Mouse (Mus musculus) gastrocnemius, postnatal 36 days (tissue): Measurements from ENCODE around the gene Tex29. TPM values are rescaled to one million over a fixed set of nuclear protein-coding genes. Genes with fewer than 3 reads are reported as not detected.

Experiments
- DNase-seq, 2 experiments: peaks; one replicate each; pipeline ENCODE4 v3.0.0; 2022
- intact Hi-C: fragments of 180-260 bp; cut with DNase I; formaldehyde crosslinking; loops from one replicate; pipeline ENCODE4 v1.15.1; 2025
- long read RNA-seq, 2 experiments: library from polyadenylated mRNA; stranded (forward); transcript quantifications; one replicate each; pipeline ENCODE4 v2.0.0; 2021
- total RNA-seq, 2 experiments: library from RNA; stranded (reverse); gene quantifications; 2 replicates each; pipeline ENCODE4 v1.2.3; 2021

Gene Tex29
- total RNA-seq, result not detected
- long read RNA-seq, experiment 1, result 0 reads
- long read RNA-seq, experiment 2, result 0 reads

DNA sequence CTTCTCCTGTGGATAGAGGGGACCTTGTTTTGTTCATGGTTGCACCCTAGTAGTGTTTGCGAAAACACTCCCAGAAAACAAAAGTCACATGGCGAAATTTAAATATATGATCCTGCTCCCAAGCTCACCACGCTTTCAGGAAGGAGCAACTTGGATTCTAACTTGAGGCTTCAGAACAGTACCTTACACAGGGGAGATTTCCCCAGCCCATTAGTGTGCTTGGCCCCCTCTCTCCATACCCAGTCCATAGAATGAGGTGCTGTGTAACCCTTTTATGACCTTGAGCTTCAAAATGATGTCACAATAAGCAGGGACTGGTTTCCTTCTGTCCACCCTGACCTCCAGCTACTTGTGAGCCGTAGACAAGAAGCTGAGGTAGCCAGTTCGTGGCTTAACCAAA lies at the start of gene Tex29:
Gene Tex29 (plus strand): TSS at position 301 of the 400 bp plus-strand sequence.
- intact Hi-C loops, result no loop called here

DNA sequence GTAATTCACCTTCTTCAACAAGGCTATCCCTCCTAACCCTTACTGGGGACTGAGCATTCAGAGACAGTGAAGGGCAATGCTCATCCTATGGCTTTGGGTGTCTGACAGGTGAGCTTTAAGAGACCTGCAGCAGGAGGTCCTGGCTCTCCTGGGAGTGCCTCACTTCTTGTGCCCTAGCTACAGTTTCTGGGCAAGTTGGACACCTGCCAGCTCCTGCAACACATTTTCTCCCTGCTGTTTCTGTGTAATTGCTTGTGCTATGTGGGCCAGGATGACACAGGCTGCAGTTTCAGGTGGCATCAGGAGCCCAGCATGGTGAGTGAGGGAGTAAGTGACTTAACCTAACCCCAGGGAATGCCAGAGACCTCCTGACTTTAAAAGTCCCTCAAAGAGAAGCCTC lies 45.3 kb upstream of the Tex29 start:
- DNase-seq, result no peak
- intact Hi-C loops, result loop anchor here (5.0 kb wide), 1 partner anchor 38 kb away; no protein-coding TSS in a partner anchor

More for the DNA sequence above, at the start of gene Tex29:
- DNase-seq, result no peak

DNA sequence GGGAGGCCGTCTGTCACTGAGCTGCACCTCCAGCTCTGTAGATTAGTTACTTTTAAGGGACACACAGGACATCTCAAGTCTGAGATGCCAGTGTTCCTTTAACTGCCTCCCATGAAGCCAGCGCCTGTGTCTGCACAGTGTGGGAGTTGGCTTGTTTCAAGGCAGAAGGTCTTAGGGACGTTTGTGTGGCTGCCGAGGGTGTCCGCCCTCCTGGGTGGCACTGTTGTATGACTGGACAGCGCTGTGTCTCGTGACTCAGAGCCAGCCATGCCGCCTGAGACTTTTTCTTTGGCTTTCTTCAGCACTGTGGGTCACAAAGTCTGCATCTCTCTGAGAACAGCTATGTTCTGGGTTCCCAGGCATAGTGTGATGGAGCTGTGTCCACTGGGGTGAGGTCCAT lies 43.1 kb upstream of the Tex29 start:
- no peak for DNase-seq
- intact Hi-C loops, result no loop called here

DNA sequence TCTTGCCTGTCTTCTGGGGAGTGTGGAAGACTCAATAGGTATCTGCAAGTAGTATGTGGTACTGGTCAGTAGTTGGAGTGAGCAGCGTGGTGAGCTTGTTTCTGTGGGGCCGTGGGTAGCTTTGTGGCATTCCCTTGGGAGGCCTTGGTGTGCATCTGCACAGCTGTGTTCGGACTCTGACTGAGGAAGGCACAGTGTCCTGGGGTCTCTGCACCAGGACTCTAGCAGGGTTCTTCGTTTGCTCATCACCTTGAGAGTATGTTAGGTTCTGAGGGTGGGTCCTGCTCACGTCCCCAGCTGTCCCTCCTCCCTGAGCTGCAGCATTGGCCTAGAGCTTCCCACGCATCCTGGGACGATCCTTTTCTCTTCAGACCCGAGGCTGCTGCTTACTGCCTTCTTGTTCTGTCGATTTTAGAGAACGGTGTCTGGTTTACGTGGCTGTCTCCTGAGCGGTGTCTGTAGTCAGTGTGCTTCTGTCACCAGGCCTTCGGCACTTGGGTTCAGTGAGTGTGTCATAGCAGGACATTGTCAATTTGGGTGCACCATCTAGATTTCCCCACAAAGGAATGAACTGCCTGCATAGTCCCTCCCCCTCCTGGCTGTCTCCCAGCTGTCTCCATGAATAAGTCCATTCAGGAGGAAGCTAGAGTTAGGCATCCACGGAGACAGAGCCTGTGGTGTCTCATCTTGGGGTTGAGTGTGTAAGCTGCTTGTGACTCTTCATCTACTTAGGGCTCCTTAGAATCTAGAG lies 42.4 kb upstream of the Tex29 start:
- no peak for DNase-seq
- intact Hi-C loops, result no loop called here

DNA sequence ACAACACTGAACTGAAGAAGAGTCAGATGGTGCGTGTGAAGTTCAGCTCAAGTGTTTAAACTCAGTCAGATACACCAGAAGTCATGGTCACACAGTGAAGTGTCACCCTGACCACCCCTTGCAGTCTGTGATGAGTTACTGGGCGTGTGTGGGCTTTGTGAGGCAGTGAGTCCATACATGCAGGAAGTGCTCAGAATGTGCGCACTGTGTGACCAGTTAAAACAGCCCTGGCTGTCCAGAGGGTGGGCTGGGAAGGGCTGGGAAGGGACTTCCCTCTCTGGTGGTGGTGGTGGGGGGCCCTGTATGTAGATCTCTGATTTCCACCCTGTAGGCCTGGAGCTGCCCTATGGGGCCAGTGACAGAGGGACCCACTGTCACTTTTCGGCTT lies 41.8 kb upstream of the Tex29 start:
- intact Hi-C loops, result no loop called here
- no peak for DNase-seq

DNA sequence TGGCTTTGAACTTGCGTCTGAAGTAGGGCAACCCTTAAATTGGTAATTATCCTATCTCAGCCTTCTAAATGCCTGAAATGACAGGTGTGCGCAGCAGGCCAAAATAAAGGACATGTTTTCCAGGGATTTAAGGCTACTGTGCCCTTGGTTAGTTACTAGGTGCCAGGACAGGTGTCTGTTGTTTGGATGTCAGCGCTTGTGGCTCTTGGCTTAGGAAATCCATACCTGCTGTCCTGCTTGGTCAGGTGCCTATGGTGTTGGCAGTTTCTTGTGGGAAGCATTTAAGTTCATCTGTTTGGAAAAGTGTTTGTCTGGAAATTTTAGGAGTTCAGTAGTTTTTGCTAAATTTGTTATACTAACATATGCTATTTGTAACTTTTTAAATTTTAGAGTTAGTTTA lies 41.2 kb upstream of the Tex29 start:
- DNase-seq, result no peak
- intact Hi-C loops, result no loop called here

DNA sequence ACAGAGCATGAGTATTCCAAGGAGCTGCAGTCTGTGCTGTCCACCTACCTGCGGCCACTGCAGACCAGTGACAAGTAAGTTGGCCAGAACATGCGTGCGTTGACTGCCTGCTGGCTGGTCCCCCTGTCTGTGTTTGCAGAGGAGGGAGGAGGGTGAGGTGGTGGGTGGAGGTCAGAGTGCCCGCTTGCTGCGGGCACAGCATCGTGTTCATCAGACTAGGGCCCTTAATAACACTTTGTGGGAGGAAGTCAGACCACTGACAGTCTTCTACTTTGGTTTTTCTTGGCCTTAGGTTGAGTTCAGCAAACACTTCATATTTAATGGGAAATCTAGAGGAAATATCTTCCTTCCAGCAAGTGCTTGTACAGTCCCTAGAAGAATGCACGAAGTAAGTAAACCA lies 39.8 kb upstream of the Tex29 start:
- intact Hi-C loops, result no loop called here

DNA sequence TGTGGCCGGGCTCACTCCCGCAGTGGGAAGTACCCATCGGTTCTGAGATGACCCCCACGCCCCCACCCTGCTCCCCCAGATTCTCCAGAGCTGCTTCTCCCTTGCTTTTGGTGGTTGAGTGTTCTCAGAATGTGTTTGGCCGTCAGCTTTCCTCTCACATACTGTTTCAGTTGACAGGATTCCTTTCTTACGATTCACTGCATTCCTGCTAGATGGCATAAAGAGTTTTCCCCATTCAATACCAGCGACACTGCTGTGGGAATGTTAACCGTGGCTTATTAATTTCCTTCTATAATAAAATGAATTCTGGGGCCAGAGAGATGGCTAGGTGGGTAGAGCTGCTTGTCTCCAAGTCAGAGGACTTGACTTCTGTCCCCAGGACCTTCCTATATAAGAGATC lies 38.7 kb upstream of the Tex29 start:
- intact Hi-C loops, result no loop called here
- DNase-seq, result no peak

More for the DNA sequence above, 39.8 kb upstream of the Tex29 start:
- DNase-seq, result no peak

DNA sequence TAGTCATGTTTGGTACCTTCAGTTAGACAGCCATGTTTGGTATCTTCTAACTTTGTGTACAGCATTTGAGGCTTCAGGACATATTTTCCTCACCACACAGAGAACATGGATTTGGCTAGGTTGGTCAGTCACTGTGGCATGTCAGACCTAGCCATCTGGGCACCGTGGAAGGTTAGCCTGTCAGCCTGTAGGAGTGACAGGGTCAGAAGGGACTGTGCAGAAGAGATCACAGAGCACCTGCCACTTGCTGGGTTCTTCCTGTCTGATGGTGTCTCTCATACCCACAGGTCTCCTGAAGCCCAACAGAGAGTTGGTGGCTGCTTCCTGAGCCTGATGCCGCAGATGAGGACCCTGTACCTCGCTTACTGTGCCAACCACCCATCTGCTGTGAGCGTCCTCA lies 35.4 kb upstream of the Tex29 start:
- DNase-seq, result no peak
- intact Hi-C loops, result no loop called here

DNA sequence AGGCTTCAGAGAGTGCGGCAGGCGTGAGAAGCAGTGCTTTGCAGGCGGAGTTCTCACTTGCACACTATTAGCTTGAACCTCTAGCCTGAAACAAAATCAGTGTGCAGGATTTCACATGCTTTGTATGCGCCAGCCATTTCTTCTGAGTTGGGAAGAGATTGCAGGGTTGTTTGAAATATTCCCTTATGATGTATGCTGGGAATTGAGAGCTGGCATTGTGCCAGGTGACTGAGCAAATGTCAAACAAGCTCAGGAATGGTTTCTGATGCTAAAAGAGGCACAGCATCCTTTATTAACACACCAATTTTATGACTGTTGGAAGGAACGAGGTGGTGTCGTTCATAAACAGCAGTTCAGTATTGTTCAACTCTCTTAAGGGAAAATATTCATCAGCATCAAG lies 34.0 kb upstream of the Tex29 start:
- DNase-seq, result no peak
- intact Hi-C loops, result no loop called here

DNA sequence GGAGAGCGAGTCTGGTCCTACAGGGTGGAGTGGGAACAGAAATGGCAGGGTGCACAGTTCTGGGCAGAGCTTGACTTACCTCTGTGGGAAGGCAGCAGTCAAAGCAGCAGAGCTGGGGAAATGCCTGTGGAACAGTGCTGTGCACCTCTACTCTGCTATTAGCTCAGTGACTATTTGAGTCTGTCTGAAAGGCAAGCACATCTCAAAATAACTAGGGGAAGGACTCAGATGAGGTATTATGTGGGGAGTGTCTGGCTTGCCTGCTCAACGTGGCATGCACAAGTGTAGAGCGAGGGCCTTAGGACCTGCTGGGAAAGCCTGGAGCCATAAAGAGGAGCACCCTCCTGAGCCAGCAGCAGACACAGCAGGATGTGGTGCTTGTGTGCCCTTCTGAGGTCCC lies 32.9 kb upstream of the Tex29 start:
- no peak for DNase-seq
- intact Hi-C loops, result no loop called here

DNA sequence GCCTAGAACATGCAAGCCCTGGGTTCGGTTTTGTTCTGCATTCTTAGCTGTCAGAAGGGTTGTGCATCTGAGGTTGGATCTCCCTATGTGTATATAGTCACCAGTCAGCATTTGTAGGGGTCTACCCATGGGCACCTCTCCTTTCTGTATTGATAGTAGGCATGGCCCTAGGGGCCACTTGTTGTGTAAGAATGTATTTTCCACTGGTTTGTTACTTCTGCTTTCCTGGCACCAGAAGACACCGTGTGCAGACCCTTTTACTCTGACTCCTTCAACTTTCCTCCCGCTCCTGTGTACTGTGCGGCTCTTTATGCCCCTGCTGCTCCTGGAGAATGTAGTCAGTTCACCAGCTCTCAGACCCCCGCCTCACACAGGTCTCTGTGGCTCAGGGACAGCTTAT lies 32.2 kb upstream of the Tex29 start:
- no peak for DNase-seq
- intact Hi-C loops, result no loop called here

DNA sequence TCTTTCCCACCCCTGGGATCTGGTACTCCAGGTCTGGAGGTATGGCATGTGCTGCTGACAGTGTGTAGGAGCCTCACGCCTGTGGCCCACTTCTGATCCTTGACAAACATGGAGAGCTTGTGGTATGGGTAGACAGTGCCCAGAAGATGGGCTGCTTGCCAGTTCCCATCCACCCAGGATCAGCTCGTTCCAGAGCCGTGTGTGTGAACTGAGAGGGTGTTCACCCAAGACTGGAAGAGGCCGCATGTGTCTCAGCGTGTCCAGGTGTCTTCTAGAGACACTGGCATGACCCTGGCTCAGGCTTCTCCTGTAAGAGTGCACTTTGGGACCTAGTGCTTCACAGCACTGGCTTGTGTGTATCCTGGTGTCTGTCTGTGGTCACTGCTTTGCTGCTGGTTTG lies 29.8 kb upstream of the Tex29 start:
- intact Hi-C loops, result no loop called here
- no peak for DNase-seq

DNA sequence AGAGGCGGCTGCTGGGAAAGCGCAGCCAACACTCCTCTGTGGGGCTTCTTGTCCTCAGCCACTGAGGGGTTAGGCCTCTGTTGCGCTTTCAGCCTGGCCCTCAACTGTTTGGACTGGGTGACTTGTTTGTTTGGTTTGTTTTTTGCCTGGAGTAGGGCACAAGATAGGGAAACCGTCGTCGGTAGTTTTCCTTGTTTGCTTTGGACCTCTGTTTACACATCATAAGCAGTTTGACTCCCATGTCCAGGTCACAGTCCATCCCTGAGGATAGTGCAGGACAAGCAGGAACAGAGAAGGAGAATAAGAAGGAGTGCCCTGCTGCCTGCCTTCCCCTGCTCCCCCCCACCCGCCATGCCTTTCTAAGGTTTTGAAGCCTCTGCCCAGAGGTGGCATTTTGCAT lies 26.5 kb upstream of the Tex29 start:
- intact Hi-C loops, result no loop called here
- DNase-seq, result no peak

DNA sequence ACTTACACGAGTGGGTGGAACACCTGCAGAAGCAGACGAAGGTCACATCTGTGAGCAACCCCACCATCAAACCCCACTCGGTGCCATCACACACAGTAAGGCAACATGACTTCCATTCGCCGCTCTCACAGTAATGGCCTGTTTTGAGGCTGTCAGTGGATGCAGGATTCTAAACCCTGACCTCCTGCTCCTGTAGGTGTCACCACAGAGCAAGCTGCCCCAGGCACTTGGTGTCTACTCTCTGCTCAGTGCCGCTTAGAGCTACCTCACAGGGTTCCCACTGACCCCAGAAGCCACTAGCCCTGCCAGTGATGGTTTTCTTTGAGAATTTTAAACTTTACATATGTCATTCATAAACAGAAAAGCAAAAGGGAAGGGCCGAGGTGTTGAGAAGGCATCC lies 25.1 kb upstream of the Tex29 start:
- DNase-seq, result no peak
- intact Hi-C loops, result no loop called here

DNA sequence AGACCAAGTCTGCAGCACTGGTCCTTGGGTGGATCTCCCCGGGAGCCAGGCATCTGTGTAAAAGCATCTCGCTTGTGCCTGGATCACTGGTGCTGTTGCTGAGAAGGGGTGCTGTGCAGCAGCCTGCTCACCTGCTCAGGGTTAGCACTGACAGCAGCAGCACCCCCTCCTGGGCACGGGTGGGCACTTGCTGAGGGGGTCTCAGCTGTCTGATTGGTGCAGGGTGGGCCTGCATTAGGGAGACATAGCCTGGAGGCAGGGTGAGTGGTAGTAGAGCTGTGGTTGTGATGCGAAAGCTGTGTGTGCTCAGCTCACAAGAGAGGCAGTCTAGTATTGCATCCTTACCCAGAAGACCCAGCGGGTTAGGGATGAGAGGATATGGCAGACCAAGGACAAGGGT lies 20.1 kb upstream of the Tex29 start:
- DNase-seq, result no peak
- intact Hi-C loops, result no loop called here

DNA sequence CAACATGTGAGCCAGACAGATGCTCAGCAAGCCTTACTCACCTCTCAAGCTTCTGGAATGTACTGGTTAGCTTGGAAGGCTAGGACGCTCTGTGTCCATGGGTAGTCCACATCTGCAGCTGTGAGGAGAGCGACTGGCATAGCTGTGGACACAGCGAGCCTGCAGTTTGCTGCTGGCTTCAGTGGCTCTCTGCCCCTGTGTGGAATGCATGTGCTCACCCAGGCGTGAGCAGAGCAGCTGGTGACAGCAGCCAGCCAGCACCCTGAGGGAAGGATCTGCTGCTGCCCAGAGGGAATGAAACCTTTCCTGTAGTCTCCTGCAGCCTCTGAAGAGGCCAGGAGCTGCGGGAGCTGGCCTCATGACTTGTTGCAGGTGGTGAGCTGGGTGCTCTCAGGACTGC lies 19.7 kb upstream of the Tex29 start:
- intact Hi-C loops, result no loop called here
- no peak for DNase-seq

DNA sequence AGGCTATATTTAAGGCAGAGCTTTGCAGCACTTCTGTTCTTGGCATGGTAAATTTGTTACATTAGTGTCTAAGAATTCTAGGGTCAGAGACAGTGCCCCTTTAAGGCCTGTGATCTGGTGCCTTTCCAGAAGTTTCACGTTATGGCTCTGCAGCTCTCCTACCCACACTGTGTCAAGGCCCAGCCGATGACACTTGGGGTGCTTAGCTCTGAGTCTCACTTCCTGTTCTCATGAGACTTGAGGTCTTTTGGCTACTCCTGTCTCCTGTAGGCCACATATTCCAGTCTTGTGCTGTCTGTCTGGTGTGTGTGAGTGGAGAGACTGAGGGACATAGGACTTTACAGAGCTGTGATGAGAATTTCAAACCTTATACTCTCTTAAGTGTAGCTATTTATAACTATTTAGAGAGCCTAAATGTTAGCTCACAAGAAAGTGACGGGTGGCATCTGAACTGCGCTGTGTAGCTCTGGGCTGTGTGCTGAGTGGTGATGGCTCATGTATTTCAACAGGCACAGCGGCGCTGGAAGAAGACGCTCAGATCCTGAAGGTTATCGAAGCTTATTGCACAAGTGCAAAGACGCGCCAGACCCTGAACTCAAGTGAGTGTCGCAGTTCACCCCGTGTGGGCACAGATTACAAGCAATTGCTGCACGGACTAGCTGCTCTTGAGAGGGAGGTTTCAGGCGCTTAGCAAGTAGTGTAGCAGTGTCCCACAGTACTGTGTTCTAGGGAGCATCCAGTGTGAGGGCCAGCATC lies 18.6 kb upstream of the Tex29 start:
- intact Hi-C loops, result no loop called here
- DNase-seq, result no peak

DNA sequence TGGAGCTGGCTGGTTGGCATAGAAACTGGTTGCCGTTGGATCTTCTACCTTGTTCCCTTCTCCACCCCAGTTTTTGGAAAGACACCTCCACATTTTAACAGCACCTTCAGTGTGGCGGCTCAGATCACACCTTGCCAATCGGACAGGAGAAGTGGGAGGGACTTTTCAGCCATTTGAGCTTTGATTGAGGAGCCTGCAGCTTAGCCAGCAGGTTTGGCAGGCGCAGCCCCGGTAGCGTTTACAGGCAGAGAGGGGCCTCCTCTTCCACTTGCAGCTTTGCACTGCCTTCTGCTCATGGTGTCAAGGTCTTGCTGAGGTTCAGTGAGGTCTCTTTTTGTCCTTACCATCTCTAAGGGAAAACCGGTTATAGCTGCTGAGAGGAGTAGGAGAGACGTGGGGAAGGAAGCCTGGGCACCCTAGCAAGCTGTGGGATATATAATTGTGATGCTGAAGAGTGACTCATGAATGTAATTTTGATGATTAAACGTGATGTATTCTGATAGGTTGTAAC lies 17.7 kb upstream of the Tex29 start:
- intact Hi-C loops, result no loop called here

DNA sequence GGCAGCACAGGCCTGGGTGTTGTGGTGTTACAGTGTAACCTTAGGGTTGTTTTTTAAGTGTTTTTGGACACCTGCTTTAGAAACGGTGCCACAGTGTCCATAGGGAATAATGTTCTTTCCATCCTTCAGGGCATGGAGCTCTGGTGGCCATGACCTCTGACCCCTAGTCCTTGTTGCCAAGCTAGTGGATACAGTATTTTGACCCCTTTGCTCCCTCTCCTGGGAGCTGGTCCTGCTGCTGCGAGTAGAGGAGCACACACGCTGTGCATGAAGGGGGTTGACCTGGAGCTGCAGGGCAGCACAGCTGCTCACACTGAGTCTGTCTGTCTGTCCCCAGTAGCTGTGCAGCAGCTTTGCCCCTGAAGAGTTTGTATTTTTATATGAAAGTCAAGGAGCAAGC lies 14.5 kb upstream of the Tex29 start:
- DNase-seq, result no peak
- intact Hi-C loops, result no loop called here

More for the DNA sequence above, 17.7 kb upstream of the Tex29 start:
- no peak for DNase-seq

DNA sequence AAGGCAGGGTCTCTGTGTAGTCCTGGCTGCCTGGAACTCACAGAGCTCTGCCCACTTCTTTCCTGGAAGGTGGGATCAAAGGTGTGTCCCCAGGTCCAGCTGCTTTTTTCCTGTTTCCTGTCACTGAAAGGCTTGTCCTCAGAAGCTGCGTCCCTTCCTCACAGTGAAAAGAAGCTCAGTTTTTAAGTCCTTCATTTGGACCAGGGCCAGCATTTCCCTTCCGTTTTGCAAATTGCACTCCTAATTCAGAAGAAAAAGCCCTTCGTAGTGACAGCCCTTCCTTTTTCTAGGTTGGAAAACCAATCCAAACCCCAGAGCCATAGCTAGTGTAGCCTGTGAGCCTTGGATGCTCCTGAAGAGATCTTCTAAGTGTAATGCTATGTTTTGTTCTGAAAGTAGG lies 13.0 kb upstream of the Tex29 start:
- intact Hi-C loops, result no loop called here
- DNase-seq, result no peak
